In the genomic region with DNA sequence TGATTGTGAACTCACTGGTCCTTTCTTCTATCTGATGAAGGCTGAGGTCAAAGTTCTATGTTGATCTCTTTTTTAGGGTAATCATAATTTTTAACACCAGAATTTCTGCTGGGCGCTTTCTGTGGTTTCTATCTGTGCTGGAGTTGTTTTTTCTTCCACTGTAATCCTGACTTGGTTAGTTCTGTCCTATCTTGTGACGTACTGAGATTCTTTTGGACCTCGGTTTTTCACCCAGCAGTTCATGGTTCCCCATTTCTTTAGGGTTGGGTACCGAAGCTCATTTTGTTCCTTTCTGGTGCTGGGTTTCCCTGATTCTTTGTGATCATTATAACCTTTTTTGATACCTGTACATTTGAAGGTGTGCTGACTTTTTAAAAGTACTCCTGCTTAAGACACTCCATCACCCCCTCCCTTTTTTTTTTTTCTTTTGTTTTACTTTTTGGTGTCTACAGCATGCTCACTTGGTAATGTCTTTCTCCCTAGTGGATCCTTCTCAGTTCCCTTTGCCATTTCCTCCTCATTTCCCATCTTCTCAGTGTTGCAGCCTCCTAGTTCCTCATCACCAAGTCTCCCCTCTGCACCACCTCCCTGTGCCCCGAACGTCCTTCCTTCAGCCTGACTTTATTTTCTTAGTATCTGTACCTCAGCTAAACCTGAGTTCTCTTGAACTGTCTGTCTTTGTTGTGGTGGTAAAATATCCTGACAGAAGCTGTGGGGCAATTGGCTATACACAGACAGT, we compare ENCODE assay signal across 26 mouse cellular contexts. TPM values are rescaled to one million over a fixed set of nuclear protein-coding genes. Genes with fewer than 3 reads are reported as not detected.
DNase-seq lines count a peak whose midpoint lies in the region; ATAC-seq and TF ChIP-seq lines count a peak whose summit lies in the region.
"Had no signal": no experiment of that assay in that cellular context is flagged by ENCODE, and none has a peak within 500 bp of the region (broad histone marks: within the 10 kb centered on the region; RNA-seq: fewer than 3 reads in every experiment).

No protein-coding gene starts in this region.

- intact Hi-C loops in heart, adult 2 months (cut with DNase I), result no loop called here

- no peaks in the 10 kb centered on the region for H3K4me1 ChIP-seq in heart, adult 2 months (ENCODE audit: control insufficient read depth, insufficient read depth, low read length)
- no peaks in the 10 kb centered on the region for H3K4me1 ChIP-seq in forebrain, embryonic 10.5 days
- H3K4me1 ChIP-seq: hindbrain, embryonic 13.5 days; intestine, embryonic 15.5 days had no signal

- no peaks in the 10 kb centered on the region for H3K27me3 ChIP-seq in heart, adult 2 months (ENCODE audit: control insufficient read depth, insufficient read depth, low read length)
- H3K27me3 ChIP-seq in forebrain, embryonic 10.5 days (ENCODE audit: poor library complexity, severe bottlenecking), result no peaks in the 10 kb centered on the region
- H3K27me3 ChIP-seq: hindbrain, embryonic 13.5 days; intestine, embryonic 15.5 days had no signal

- peak; percentile 39; the same call in 1 of the 2 replicates for ATAC-seq in common myeloid progenitor, adult 5-6 weeks (replicated peaks; ENCODE audit: low read depth, poor library complexity, severe bottlenecking)
- ATAC-seq in megakaryocyte, adult 5-6 weeks (ENCODE audit: poor library complexity, severe bottlenecking), result peak; percentile 79
- ATAC-seq: forebrain, embryonic 14.5 days; forebrain, postnatal 0 days; hindbrain, embryonic 16.5 days; intestine, embryonic 15.5 days; Patski had no signal

- H3K9ac ChIP-seq in heart, adult 2 months (ENCODE audit: low read depth, low read length), result no peak overlapping the region
- H3K9ac ChIP-seq: forebrain, postnatal 0 days; hindbrain, embryonic 13.5 days; intestine, embryonic 15.5 days had no signal

- no peak overlapping the region for H3K4me3 ChIP-seq in heart, adult 2 months
- no peak overlapping the region for H3K4me3 ChIP-seq in forebrain, embryonic 10.5 days
- H3K4me3 ChIP-seq: gastrocnemius, adult 2 months; hindbrain, embryonic 13.5 days; intestine, embryonic 15.5 days had no signal

- 83% methylated on average over 6 of the region's 6 CpGs for WGBS in heart, adult 2 months
- WGBS in forebrain, embryonic 10.5 days, result 91% methylated on average over 6 of the region's 6 CpGs

- no peak for TF ChIP-seq POLR2A in heart, adult 2 months (IDR thresholded peaks at IDR 0.05; ENCODE audit: insufficient read depth, low read depth, low read length)

- H3K79me2 ChIP-seq in heart, adult 2 months (replicated peaks; ENCODE audit: control insufficient read depth, insufficient read depth, low read length), result no peaks in the 10 kb centered on the region

- H3K27ac ChIP-seq in heart, adult 2 months, result no peak overlapping the region
- no peak overlapping the region for H3K27ac ChIP-seq in forebrain, embryonic 10.5 days
- H3K27ac ChIP-seq: gastrocnemius, adult 2 months; hindbrain, embryonic 13.5 days; intestine, embryonic 15.5 days had no signal

- TF ChIP-seq CTCF in heart, adult 2 months (IDR thresholded peaks at IDR 0.05), result no peak

- H3K9me3 ChIP-seq in forebrain, embryonic 10.5 days, result no peaks in the 10 kb centered on the region; the same call in 1 of the 2 replicates
- H3K9me3 ChIP-seq: hindbrain, embryonic 13.5 days; intestine, embryonic 15.5 days had no signal

- no peaks in the 10 kb centered on the region for H3K36me3 ChIP-seq in heart, adult 2 months (ENCODE audit: control insufficient read depth, insufficient read depth, low read length)
- no peaks in the 10 kb centered on the region for H3K36me3 ChIP-seq in forebrain, embryonic 10.5 days (replicated peaks)
- H3K36me3 ChIP-seq: hindbrain, embryonic 13.5 days; intestine, embryonic 15.5 days had no signal

- no peak for TF ChIP-seq EP300 in heart, adult 2 months (IDR thresholded peaks at IDR 0.05; ENCODE audit: insufficient read depth, low read depth, low read length)

- DNase-seq in heart, adult 11 months, result peak; percentile 91
- no peak for DNase-seq in heart, adult 2 months
- DNase-seq in kidney, postnatal 4 days, result no peak
- DNase-seq in forebrain, embryonic 10.5 days (ENCODE audit: extremely low spot score, low spot score), result no peak
- DNase-seq: adrenal gland, postnatal 10 days; adrenal gland, postnatal 36 days; cerebellum, adult 11-12 months; cerebellum, adult 8-10 months; cerebellum, postnatal 10 days; cerebellum, postnatal 36 days; forebrain, postnatal 0 days; gastrocnemius, adult 2 months; gastrocnemius, postnatal 14 days had no signal

RNA-seq across cellular contexts. Expression of gene Il2, which starts 14.6 kb away (rescaled TPM):
- total RNA-seq in heart, adult 2 months (2021), result not detected
- not detected in 2 replicates for polyA plus RNA-seq in heart, adult 2 months (2012; rRNA removed)
- not detected in 2 replicates for total RNA-seq in common myeloid progenitor, adult 5-6 weeks (2017)
- 0.18 and 0.89 TPM in 2 replicates for total RNA-seq in megakaryocyte, adult 5-6 weeks (2015)
- total RNA-seq in megakaryocyte, adult 5-6 weeks (2017), result not detected in 2 replicates
- polyA plus RNA-seq in forebrain, embryonic 10.5 days (2016; fragmentation: Nextera tagmentation; extraction: Ambion mirVana), result 0.17 and 0.38 TPM in 2 replicates
- total RNA-seq: adrenal gland, adult 18-20 months; adrenal gland, postnatal 10 days; adrenal gland, postnatal 36 days; ES-E14; forebrain, postnatal 0 days; gastrocnemius, adult 2 months; gastrocnemius, postnatal 14 days; gastrocnemius, postnatal 4 days; heart, adult 8-10 months; heart, postnatal 25 days; hematopoietic stem cell, adult 5-6 weeks had no signal
